Mouse (Mus musculus) A20 (cell line): Measurements from ENCODE around the gene Hsd17b12.
A peak's percentile ranks its signal among the peaks of the same experiment; 100 is the strongest.

Experiments
- DNase-seq: peaks from one replicate; pipeline ENCODE4 v3.0.0-alpha.2; 2011; ENCODE audit warnings: low read depth, low spot score

Gene Hsd17b12

DNA sequence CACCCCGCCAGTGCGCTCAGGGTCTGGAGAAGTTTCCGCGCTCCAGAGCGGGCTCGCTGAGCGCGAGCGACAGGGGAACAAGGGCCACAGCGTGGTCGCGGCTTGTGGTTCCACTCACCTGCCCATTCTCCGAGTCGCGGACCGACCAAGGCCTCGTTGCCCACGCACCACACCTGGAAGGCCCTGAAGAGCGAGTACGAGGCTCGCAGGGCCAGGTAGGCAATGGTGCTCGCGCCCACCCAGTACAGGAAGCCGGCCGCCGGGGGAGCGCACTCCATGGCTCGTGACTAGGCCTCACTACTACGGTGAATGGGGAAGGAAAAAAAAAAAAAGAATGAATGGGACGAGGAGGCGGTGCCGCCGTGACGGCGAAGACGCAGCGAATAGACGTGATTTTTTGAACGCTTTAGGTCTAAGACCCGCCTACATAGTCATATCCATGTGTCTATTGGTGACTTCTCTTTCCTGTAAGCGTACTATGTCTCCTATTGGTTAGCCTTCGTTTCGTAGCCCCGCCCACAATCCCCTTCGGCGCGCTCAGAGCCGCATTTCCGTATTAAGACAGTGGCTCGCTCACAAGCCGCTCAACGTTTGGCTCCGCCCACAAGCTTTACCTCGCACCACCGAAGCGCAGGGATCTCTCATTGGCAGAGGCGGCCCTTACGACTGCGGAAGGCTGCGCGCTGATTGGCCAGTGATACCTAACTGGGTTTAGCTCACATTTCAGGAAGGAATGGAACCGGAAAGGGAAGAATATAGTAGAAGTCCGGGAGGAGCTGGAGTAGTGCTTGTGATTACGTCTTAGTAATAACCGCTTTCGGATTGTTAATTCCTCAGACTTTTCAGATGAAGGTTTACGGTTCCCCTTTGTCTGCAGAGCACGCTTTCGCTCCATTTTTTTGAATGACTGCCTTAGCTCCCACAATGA, at the start of gene Hsd17b12:
TSS of gene Hsd17b12 (minus strand) at position 373 of the 928 bp plus-strand sequence.
- DNase-seq: peak; percentile 100

DNA sequence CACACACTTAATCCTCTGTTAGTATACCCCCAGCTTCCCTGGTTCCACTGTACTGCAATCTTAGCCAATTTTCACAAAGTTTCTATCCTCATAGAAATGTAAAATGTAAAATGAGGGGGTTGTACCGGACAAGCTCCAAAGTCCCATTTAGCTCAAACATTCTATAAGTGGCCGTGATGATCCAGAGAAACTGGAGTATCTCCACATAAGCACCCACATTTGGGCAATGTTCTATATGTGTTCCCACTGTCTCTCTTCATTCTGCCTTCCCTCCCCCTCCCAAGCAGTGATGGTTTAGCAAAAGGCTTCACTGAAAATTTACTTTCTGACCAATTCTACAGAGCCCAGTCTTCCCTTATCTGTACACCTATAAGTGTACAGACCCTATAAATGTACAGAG, 27.1 kb upstream of the Hsd17b12 start:
- DNase-seq: no peak

DNA sequence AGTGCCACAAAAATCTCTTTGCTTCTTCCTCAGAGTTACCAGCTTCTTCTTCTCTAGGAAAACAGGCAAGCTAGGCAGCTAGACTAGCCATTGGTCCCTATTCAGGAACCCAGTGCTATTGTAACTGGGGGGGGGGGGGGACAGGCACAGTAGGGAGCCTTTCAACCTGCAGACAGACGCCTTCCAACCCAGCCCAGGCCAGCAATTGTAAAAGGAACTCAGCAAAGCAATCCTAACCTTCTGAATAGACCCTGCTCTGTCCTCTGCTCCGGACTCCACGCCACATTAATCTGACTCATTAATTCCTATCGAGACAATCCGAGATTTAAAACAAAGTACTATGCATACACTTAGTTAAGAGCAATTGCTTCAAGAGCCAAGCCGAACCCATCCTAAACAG, 26.4 kb upstream of the Hsd17b12 start:
- DNase-seq: no peak

DNA sequence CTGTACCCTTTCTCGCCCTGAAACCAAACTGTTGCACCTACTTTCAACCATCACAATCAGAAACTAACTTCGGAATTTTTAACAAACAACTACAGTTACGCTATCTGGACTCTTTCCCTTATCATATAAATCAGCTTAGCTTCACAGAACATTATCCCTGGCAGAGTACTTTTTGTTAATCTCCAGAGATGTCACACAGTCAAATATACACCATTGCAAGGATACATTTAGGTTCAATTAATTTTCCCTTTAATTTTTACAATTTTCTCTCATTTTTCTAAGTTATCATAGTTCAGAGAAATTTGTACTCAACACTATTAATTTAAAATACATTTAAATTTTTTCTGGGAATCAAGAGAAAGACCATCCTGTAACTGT, 21.3 kb upstream of the Hsd17b12 start:
- no peak for DNase-seq

DNA sequence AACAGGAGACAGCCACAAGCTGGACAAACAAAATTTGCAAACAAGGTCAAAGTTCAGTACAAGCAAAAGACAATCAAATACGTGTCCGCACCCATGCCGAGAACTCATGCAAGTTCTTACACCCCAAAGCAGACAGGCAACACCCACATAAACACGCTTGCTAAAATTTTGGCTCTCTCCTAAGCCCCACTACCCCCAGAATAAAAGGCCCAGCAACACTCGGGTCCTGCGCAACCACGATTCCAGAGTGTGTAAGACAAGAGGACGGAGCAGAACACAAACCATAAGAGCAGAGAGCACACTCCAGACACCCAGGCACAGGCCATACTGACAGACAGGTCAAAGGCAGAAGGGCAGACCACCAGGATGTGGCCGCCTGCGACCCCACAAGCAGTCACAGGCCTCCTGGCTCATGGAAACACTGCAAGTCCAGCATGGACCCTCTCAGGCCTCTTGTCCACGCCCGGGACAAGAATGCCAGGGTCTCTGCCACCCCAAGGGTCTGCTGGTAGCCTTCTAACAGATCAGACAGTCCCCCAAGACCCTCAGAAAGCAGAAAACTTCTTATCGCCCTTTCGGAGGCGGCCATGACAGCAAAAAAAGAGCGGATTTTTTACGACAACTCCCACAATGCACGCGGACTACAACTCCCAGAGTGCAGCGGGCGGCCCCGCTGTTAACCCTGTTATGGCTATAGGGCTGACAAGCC, 20.7 kb upstream of the Hsd17b12 start:
- DNase-seq: peak; percentile 88

DNA sequence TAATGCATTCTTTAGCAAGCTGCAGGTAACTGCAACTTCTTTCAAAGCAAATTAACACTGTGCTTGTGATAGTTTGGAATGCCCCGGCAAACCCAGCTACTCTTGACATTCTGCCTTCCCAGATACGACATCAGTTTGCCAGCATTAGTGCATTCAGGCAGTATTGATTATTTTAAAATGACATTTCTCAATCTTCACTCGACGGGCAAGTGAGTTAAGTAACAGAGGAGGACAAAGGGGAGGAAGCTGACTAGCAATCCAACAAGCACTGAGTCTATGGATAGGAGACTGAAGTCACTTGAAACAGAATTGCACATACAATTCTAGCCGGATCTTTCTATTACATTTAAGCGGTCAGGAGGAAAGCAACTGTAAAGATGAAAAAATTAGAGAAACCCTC, 19.5 kb upstream of the Hsd17b12 start:
- no peak for DNase-seq

DNA sequence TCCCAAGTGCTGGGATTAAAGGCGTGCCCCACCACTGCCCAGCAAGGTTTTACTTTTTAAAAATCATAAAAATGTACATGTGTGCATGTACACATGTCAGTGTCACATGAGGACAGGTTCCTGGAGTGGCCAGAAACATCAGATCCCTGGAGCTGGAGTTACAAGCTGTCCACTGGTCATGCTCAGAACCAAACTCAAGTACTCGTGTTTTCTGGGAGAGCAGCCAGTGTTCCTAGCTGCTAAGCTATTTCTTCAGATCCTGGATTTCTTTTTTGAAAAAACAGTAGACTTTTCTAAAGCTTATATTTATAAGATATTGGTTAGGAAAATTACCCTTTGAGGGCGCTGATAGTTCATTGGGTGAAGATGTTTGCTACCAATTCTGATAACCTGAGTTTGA, 18.6 kb upstream of the Hsd17b12 start:
- DNase-seq: no peak

DNA sequence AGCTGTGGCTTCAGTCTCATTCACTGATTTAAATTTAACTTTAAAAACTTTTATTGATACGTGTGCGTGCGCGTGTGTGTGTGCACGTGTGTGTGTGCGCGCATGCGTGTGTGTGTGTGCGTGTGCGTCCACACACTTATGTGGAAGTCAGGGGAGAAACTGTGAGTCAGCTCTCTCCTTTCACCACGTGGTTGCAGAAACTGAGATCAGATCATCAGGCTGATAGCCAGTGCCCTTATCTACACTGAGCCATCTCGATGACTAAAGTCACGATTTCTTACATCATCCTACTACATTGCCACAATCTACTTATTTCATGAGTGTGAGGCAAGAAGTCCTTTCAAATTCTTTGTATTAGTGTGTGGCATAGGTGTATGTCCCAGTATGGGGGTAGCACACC, 15.8 kb upstream of the Hsd17b12 start:
- no peak for DNase-seq

DNA sequence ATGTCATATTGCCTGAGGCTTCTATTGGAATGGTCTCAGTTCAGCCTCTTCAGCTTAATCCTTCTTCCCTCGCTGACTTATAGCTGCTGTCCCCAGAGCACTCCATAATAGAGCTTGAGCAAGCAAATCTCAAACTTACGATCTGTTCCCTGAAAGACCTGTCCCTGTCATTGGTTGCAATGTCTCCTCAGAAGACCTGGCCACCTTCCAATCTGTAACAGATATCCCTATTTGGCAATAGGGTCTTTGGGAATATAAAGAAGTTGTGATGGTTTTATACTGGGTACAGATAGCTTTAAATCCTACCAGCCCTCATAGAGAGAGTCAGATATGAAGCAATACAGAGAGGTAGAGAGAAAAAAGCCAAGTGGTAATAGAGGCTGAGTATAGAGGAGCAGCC, 5.4 kb upstream of the Hsd17b12 start:
- no peak for DNase-seq

DNA sequence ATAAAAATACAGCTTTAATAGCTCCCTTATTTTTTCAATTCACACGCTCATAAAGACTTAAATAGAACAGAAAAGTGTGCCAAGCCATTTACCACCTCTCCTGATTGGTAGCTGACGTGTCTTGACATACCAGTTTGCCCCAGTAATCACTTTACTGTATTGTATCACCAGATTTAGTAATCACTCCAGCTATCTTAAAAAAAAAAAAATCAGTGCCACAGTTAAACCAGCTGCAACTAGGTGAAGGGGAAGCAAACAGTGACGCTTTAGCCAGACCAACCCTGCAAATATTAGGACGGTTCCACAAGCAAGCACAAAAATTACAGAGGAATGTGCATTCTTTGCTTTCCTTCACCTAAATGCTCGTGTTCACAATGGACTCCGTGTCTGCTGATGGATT, 4.4 kb upstream of the Hsd17b12 start:
- DNase-seq: no peak

DNA sequence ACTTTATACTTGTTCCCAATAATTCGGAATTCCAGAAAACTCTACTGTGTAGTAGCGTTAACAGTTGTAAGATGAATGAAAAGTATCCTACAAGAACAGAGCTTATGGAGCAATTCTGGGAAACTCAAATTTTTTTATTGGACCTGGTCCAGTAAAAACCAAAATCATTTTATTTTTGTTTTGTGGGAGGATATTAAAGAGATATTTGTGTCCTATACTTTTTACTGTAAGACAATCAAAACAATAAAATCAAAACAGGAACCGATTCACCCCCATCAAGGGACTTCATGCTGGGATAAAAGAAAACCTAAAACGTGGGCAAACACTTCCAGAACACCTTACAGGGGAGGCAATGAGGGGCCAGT, 738 bp upstream of the Hsd17b12 start:
- no peak for DNase-seq

DNA sequence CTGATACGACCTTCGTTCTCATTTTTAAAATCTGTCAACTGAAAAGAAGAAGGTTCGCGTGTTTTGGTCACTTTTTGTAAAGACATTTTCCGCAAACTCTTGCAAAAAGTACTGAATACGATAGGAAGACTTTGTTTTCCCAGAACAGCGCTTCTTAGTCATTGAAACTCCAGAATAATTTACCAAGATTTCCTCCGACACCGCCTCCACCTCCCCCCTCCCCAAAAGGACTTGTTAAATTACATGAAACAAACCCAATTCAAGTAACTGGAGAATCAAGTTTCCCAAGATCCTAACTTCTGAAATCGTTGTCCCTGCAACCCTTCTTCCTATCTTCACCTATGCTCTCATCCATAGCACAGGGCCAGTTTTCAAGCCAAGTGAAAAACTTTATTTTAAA, 713 bp downstream of the Hsd17b12 start:
- DNase-seq: peak; percentile 42

DNA sequence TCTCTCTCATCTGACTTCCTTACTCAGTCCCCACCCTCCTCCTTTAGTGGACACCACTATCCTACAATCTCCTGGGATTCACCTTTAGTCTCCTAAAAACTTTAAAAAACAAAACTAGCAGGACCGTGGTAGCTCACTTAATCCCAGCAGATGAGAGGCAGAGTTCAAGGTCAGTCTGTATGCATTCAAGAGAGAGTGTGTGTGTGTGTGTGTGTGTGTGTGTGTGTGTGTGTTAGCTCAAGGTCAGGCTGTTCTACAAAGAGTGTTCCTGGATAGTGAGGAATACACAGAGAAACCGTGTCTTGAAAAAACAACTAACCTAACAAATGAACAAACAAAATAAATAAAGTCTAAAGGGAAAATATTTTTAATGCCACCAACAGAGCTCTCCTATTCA, 12.6 kb downstream of the Hsd17b12 start:
- DNase-seq: no peak

DNA sequence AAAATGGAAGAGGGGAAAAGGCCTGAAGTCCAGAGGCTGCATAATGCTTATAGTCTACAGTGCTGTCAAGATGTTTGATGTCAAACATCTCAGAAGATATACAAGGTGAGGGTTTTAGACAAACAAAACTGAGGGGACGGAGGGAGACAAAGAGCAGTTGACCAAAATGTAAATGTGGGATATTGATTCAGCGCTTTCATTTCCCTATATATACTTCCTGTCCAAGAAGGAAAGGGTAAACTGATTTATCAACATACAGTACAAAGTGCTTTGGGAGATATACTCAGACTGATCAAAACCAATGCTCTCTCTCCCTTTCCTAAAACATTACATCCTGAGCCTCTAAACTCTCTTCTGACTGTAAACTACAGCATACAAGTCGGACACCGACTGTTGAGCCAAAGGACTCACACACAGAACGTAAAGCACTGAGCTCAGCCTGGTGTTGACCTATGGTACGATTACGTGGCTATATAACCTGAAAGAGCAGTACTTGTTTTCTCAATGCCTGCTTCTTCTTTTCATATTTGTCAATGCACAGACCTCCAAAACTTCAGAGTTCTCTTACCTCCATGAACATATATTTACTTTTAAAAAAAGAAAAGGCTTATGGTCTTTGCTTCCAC, 13.1 kb downstream of the Hsd17b12 start:
- DNase-seq: no peak

DNA sequence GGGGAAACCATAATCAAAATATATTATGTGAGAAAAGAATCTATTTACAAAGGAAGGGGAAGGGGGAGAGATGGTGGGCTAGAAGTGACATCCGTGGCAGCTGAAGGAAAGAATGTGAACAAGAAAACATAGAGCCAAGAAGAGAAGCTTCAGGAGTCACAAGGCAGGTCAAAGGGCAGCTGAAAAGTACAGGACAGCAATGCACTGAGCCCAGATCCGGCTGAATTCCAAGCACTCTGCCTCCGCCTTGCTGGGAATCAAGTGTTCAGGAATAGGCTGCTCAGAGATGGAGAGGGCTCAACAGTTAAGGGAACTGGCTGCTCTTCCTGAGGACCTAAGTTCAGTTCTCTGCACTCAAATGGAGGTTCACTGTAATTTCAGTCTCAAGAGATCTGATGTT, 16.5 kb downstream of the Hsd17b12 start:
- no peak for DNase-seq

DNA sequence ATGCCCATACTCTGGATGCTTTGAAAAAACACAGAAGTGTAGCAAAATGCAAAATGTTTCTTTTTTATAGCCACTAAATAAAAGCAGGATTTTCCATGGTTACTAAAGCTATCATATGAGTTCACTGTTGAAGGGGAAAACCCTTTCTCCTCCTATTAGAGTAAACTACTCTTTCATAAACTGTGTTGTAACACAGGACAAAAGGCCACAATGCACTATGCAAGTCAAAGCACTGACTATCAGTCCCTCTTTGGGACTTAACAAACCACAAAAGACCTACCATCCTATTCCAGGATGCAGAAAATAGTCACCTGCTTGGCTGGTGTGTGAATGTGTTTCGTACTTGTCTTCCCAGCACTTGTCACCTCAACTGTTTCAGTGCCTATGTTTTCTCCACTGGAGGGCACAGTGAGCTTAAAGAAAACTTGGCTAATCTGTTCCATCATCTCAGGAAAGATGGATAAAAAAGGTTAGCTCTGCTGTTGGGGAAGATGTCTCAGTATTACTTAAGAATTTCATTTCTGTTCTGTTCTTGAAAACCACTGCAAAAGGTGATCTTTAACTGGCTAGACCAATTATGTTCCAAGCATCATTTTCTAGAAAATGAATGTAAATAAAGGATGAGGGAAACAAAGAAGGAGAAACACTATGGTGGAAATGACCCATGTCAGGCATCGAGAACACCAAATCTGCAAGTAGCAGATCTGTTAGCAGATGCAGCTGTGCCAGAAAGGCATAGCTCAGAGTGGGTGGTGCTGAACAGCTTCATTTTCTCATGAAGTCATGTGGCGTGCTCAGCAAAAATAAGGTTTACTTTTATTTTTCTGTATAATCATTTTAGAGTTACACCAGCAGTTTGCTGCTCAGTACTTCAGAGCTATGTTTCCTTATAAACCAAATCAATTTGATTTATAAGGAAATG, 19.0 kb downstream of the Hsd17b12 start:
- no peak for DNase-seq

DNA sequence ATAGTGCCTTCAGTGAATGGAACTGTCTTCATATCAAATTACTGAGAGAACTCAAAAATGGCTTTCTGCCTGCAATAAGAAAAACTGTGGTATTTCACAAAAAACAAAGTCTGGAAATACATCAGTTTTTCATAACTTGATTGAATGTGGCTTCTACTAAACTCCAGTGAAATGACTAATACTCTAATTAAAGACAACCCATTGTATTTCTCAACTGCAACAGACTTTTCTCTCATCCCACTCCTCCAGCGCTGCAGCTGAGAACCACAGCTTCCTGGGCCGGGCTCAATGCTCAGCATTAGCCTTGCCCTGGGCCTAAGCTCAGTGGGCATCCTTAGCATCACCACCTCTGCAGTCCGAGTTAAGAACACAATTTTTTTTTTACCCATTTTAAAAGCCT, 20.9 kb downstream of the Hsd17b12 start:
- DNase-seq: no peak

DNA sequence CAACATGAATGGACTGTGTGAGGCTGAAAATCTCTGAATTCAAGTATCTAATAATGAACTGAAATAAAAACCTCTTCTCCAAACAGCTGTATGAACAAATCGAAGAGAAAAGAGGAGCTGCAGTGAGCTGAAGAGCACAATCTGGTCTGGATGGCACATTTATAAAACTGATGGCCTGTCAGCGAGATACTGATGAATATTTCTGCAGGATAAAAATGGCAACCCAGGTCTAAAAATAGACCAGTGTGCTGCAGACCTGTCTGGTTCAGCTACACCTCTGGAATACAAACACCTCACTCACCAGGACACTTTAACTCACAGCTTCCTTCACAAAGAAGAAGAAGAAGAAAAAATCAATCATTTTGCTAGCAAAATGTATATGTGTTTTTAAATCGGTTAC, 29.3 kb downstream of the Hsd17b12 start:
- DNase-seq: no peak

DNA sequence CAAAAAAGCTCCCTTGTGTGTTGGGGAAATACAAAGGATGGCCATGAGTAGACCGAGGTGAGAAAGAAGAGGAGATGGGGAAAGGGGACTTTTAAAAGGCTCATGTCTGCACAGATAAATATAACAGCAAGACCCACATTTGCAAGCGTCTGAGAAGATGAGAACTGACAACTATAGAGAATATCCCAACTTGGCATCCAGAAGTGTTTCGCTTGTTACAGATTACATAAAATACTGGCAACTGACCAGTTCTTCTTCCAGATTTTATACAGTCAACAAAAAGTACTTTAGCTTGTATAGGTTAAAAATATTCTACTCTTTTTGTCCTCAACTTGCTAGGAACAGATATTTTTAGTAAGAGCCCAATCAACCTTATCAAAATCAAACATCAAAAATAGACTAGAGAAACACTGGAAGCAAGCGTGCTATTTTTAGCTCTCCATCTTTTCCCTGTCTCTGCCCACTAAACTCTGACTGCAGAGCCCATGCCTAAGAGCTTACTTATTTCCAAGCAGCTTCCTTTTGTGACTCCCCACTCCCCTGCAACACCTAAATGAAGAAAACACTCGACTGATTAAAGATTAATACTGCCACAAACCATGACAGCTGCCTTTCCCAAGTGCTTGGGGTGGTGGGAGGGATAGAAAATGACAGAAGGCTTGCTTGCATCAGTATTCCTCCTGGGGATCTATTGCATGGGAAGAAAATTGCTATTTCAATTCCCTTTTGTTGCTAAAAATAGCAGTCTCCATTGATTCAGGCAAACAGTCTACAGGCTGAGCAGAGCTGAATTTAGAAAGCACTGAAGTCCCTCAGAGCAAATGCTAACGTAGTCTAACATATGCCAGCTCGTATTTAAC, 35.4 kb downstream of the Hsd17b12 start:
- no peak for DNase-seq

DNA sequence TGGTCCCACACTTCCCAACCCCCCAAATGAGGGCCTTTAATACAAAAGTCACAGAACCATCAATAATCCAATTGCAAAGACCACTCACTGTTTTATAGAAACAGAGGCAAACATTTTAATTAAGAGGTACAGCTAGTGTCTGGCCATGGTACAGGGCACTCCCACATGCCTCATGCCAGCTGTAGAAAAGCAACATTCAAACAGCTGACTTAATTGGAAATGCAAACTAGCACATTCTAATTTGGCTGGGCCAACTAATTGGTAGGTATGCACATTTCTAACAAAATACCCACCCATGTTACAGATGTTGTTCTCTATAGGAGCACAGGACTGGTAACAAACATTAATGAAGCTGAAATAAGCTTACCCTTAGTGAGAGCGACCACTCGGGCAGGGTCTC, 54.0 kb downstream of the Hsd17b12 start:
- DNase-seq: no peak

DNA sequence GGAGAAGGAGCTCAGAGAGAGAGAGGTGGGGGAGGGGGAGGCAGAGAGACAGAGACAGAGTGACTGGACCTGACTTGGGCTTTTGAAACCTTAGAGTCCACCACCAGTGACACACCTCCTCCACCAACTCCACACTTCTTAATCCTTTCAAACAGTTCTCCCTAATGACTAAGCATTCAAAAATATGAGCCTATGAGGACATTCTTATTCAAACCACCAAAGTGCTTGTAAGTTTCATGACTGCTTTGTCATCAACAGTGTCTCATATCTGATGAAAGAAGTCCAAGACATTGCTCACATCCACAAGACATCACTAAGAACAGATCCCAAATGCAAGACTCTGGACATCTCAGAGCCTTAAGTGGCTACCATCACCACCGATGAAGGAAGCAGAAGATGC, 67.9 kb downstream of the Hsd17b12 start:
- no peak for DNase-seq
